Mouse (Mus musculus) sigmoid colon, adult 10 weeks (tissue): ENCODE measurements around the gene Cdc37l1. TPM values are rescaled to one million over a fixed set of nuclear protein-coding genes. Genes with fewer than 3 reads are reported as not detected.

ENCODE experiments used
- polyA plus RNA-seq: library from polyadenylated mRNA; stranded (reverse); fragments of 350-450 nt; fragmentation: Illumina TruSeq; extraction: RNeasy Lipid Tissue Mini Kit (QIAGEN cat#74804); gene quantifications from one replicate; pipeline ENCODE4 v1.2.3, GENCODE M21; 2014; ENCODE audit warnings: low read depth, low replicate concordance

Gene Cdc37l1
- 79.3 TPM for polyA plus RNA-seq

GRCm38 (mm10) chr19:28990194-28990589 lies at the start of gene Cdc37l1:
Gene Cdc37l1, plus strand, starts transcription at chr19:28990352.

DNA sequence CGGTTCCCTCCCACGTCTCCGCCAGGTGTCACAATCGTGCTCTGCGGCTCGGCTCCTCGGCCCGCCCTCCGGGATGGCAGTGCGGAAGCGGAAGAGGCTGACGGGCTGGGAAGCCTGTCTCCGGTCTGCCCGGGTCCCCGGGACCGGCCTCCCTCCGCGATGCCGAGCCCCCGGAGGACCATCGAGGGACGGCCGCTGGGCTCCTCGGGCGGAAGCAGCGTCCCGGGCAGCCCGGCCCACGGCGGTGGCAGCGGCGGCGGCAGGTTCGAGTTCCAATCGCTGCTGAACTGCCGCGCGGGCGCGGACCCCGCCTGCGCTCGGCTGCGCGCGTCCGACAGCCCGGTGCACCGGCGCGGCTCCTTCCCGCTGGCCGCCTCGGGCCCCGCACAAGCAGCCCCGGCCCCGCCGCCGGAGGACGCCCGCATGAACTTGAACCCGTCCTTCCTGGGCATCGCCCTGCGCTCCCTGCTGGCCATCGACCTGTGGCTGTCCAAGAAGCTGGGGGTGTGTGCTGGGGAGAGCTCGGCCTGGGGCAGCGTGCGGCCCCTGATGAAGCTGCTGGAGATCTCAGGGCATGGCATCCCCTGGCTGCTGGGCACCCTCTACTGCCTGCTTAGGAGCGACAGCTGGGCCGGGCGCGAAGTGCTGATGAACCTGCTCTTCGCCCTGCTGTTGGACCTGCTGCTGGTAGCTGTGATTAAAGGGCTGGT lies 26.2 kb upstream of the Cdc37l1 start, which contains the start of gene Plpp6:
Plpp6 (plus strand) TSS at position 112 of the 710 bp plus-strand sequence.

GRCm38 (mm10) chr19:28967652-28968051 lies 22.5 kb upstream of the Cdc37l1 start, which contains the start of gene 4430402I18Rik:
Gene 4430402I18Rik, minus strand, starts transcription at chr19:28967800.

GRCm38 (mm10) chr19:29047334-29048170 lies 57.4 kb downstream of the Cdc37l1 start, which contains the start of gene Ak3:
Gene Ak3, minus strand, starts transcription at chr19:29047961.

Other genes starting within 250 kb of the Cdc37l1 start
- gene Slc1a1, start 155.3 kb upstream of the Cdc37l1 start, polyA plus RNA-seq, result 54.1 TPM
- gene Plpp6, start 26.4 kb upstream of the Cdc37l1 start, polyA plus RNA-seq, result 99.1 TPM
- gene 4430402I18Rik, start 22.6 kb upstream of the Cdc37l1 start, polyA plus RNA-seq, result 1.8 TPM
- 375 TPM for gene Ak3, start 57.6 kb downstream of the Cdc37l1 start, polyA plus RNA-seq
- 1.7 TPM for gene Rcl1, start 111.0 kb downstream of the Cdc37l1 start, polyA plus RNA-seq